Mouse (Mus musculus): ENCODE results near the gene Atp6ap1l. TPM values are rescaled to one million over a fixed set of nuclear protein-coding genes. Genes with fewer than 3 reads are reported as not detected.
"Not testable (repeated sequence)": the region's sequence is repeated elsewhere in the genome, so short reads cannot be mapped to it uniquely, and the experiment has no call there.

The Atp6ap1l gene
- polyA plus RNA-seq (2016; fragmentation: Nextera tagmentation; extraction: Ambion mirVana), result not detected in 2 replicates

- Histone ChIP-seq H3K4me1 (no peaks in the 10 kb centered on the region), H3K36me3 (no peaks in the 10 kb centered on the region), H3K27ac (replicated peaks) (no peak within 1 kb of the TSS), H3K9me3 (replicated peaks) (no peaks in the 10 kb centered on the region), H3K27me3 (ENCODE audit: low read depth, poor library complexity, severe bottlenecking) (no peaks in the 10 kb centered on the region), H3K4me3 (no peak within 1 kb of the TSS)
- WGBS, result 88% methylated on average over 5 of the region's 5 CpGs
- DNase-seq (ENCODE audit: low spot score), result no peak
Measured at GRCm38 (mm10) chr13:90905176-90905575, at the start of gene Atp6ap1l. Atp6ap1l (minus strand) TSS chr13:90905355.

- 82% methylated on average over 5 of the region's 5 CpGs for WGBS
- Histone ChIP-seq H3K4me3 (no peak overlapping the region), H3K36me3 (no peaks in the 10 kb centered on the region), H3K4me1 (no peaks in the 10 kb centered on the region), H3K27me3 (ENCODE audit: low read depth, poor library complexity, severe bottlenecking) (no peaks in the 10 kb centered on the region), H3K27ac (replicated peaks) (no peak overlapping the region), H3K9me3 (replicated peaks) (no peaks in the 10 kb centered on the region)
- no peak for DNase-seq (ENCODE audit: low spot score)
Measured at GRCm38 (mm10) chr13:90939600-90939999, 34.4 kb upstream of the Atp6ap1l start.

DNA sequence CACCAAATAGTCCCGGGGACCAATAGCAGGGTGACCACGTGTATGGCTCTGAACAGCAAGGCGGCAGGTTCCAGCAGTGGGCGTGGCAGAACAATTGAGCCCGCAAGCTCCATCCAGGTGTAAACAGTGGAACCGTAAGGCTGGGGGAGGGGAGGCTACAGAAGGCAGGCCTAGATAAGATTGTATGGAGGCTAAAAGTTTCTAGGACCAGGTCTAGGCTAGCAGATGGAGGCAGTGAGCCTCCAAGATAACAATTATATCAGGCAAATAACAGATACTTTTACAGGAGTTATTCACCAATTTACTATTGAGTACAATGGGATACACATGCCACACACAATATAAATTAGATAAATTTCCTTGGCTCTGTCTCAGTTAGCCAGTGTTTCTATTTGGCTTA is 34.0 kb upstream of the Atp6ap1l start:
- Histone ChIP-seq H3K4me3 (no peak overlapping the region), H3K27ac (replicated peaks) (no peak overlapping the region), H3K4me1 (no peaks in the 10 kb centered on the region), H3K9me3 (replicated peaks) (no peaks in the 10 kb centered on the region), H3K36me3 (no peaks in the 10 kb centered on the region), H3K27me3 (ENCODE audit: low read depth, poor library complexity, severe bottlenecking) (no peaks in the 10 kb centered on the region)
- WGBS, result 65% methylated on average over 6 of the region's 6 CpGs
- no peak for DNase-seq (ENCODE audit: low spot score)

- no peak for DNase-seq (ENCODE audit: low spot score)
- Histone ChIP-seq H3K9me3 (replicated peaks) (no peaks in the 10 kb centered on the region), H3K4me1 (peaks cover 6% of the 10 kb centered on the region), H3K36me3 (no peaks in the 10 kb centered on the region), H3K27me3 (ENCODE audit: low read depth, poor library complexity, severe bottlenecking) (no peaks in the 10 kb centered on the region), H3K27ac (replicated peaks) (no peak overlapping the region), H3K4me3 (no peak overlapping the region)
- 88% methylated on average over 7 of the region's 7 CpGs for WGBS
Measured at GRCm38 (mm10) chr13:90935852-90936251, 30.7 kb upstream of the Atp6ap1l start.

- no peak overlapping the region for H3K4me3 ChIP-seq
- peaks cover 9% of the 10 kb centered on the region for H3K36me3 ChIP-seq
- DNase-seq (ENCODE audit: low spot score), result no peak
- H3K4me1 ChIP-seq, result peaks cover 6% of the 10 kb centered on the region
- H3K27ac ChIP-seq (replicated peaks), result no peak overlapping the region
- no peaks in the 10 kb centered on the region for H3K27me3 ChIP-seq (ENCODE audit: low read depth, poor library complexity, severe bottlenecking)
- H3K9me3 ChIP-seq (replicated peaks), result no peaks in the 10 kb centered on the region
- WGBS, result 65% methylated on average over 3 of the region's 3 CpGs
Measured at GRCm38 (mm10) chr13:90933256-90933655, 28.1 kb upstream of the Atp6ap1l start.

DNA sequence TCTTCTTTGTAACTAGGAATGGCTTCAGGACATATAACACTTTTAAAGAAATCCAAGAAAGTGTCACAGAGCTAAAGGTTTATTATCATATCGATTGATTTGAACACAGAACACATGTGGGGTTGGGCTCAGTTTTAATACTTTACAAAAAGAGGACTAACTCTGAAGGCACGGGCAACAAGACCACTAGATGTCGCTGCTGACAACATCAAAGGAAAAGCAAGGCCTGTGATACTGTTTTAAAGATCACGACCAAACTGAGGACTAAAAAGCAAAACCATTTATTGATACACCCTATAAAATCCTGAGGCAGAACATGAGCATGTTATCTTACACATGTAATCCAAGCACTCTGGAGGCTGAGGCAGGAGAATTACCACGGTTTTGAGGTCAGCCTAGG is 24.7 kb upstream of the Atp6ap1l start:
- H3K27me3 ChIP-seq (ENCODE audit: low read depth, poor library complexity, severe bottlenecking), result no peaks in the 10 kb centered on the region
- DNase-seq (ENCODE audit: low spot score), result peak; percentile 53
- no peaks in the 10 kb centered on the region for H3K9me3 ChIP-seq (replicated peaks)
- H3K36me3 ChIP-seq, result peaks cover 44% of the 10 kb centered on the region
- H3K4me1 ChIP-seq, result peaks cover 6% of the 10 kb centered on the region
- no peak overlapping the region for H3K4me3 ChIP-seq
- 31% methylated on average over 5 of the region's 5 CpGs for WGBS
- no peak overlapping the region for H3K27ac ChIP-seq (replicated peaks)

- H3K4me3 ChIP-seq; H3K4me1 ChIP-seq; H3K27me3 ChIP-seq (ENCODE audit: low read depth, poor library complexity, severe bottlenecking); H3K27ac ChIP-seq (replicated peaks); DNase-seq (ENCODE audit: low spot score); H3K9me3 ChIP-seq (replicated peaks): not testable (repeated sequence)
- whole genome bisulfite sequencing, result 94% methylated on average over 9 of the region's 10 CpGs
- peaks cover 50% of the 10 kb centered on the region for H3K36me3 ChIP-seq
Measured at GRCm38 (mm10) chr13:90928266-90928665, 23.1 kb upstream of the Atp6ap1l start.

GRCm38 (mm10) chr13:90926938-90927633 is 21.9 kb upstream of the Atp6ap1l start:
- H3K36me3 ChIP-seq, result peaks cover 50% of the 10 kb centered on the region
- peaks cover 5% of the 10 kb centered on the region; the same call in 1 of the 2 replicates for H3K4me1 ChIP-seq
- no peak overlapping the region for H3K4me3 ChIP-seq
- DNase-seq (ENCODE audit: low spot score), result no peak
- 81% methylated on average over 5 of the region's 5 CpGs for WGBS
- H3K9me3 ChIP-seq (replicated peaks), result no peaks in the 10 kb centered on the region
- no peaks in the 10 kb centered on the region for H3K27me3 ChIP-seq (ENCODE audit: low read depth, poor library complexity, severe bottlenecking)
- no peak overlapping the region for H3K27ac ChIP-seq (replicated peaks)

DNA sequence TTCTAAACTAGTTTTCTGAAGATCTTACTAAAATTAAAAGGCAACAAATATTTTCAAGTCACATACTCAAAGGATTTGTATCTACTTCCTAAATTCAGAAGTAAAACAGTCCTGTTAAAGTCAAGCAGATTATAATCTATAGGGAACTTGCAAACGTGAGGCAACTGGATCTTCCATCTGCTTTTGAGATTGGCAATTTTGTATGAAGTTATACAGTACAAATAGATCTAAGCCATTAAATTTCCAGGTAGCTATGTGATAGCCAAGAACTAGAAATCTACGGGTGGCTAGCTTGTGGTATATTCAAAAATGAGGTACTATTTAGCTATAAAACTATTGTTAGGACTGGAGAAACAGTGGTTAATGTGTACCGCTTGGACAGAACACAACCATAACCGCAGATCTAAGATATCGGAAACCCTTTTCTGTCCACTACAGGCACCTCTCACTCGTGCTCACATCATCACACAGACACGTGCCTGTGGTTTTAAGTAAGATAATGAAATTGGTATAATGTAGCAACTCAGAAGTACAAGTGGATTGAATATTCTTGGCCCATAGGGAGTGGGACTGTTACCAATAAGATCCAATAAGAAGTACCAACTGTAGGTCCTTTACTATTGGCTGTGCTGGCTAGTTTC is 21.1 kb upstream of the Atp6ap1l start:
- H3K36me3 ChIP-seq, result peaks cover 50% of the 10 kb centered on the region
- H3K4me3 ChIP-seq, result no peak overlapping the region
- no peaks in the 10 kb centered on the region for H3K9me3 ChIP-seq (replicated peaks)
- peaks cover 5% of the 10 kb centered on the region; the same call in 1 of the 2 replicates for H3K4me1 ChIP-seq
- no peak for DNase-seq (ENCODE audit: low spot score)
- H3K27me3 ChIP-seq (ENCODE audit: low read depth, poor library complexity, severe bottlenecking), result no peaks in the 10 kb centered on the region
- H3K27ac ChIP-seq (replicated peaks), result no peak overlapping the region
- WGBS, result 83% methylated on average over 7 of the region's 7 CpGs

- no peaks in the 10 kb centered on the region for H3K27me3 ChIP-seq (ENCODE audit: low read depth, poor library complexity, severe bottlenecking)
- no peak for DNase-seq (ENCODE audit: low spot score)
- no peaks in the 10 kb centered on the region for H3K9me3 ChIP-seq (replicated peaks)
- 94% methylated on average over 5 of the region's 5 CpGs for WGBS
- H3K4me1 ChIP-seq, result peaks cover 5% of the 10 kb centered on the region; the same call in 1 of the 2 replicates
- peaks cover 50% of the 10 kb centered on the region for H3K36me3 ChIP-seq
- no peak overlapping the region for H3K27ac ChIP-seq (replicated peaks)
- H3K4me3 ChIP-seq, result no peak overlapping the region
Measured at GRCm38 (mm10) chr13:90925191-90925590, 20.0 kb upstream of the Atp6ap1l start.

DNA sequence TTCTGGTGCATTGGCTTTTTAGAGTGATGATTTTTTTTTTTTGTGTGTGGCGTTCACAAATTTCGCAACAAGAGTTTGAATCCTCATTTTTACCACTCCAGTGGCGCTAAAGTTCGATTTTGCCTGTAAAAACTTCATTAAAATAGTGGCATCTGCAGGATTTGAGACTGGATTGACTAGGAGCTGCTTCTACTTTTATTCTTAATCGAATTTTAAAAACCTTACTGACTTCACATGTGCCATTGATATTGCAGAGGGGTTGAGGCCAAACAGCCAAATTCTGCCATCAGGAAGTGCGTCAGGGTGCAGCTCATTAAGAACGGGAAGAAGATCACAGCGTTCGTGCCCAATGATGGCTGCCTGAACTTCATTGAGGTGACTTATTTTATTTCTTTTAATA is 18.9 kb upstream of the Atp6ap1l start:
- Histone ChIP-seq H3K4me3 (peak overlapping the region; percentile 87), H3K27me3 (ENCODE audit: low read depth, poor library complexity, severe bottlenecking) (no peaks in the 10 kb centered on the region), H3K4me1 (peaks cover 5% of the 10 kb centered on the region; the same call in 1 of the 2 replicates), H3K9me3 (replicated peaks) (no peaks in the 10 kb centered on the region), H3K27ac (replicated peaks) (peak overlapping the region; percentile 97), H3K36me3 (peaks cover 49% of the 10 kb centered on the region)
- DNase-seq (ENCODE audit: low spot score), result no peak
- 55% methylated on average over 9 of the region's 9 CpGs for WGBS

- WGBS, result under 1% methylated on average over 13 of the region's 13 CpGs
- Histone ChIP-seq H3K4me3 (peak overlapping the region; percentile 87), H3K27ac (replicated peaks) (peak overlapping the region; percentile 97), H3K36me3 (peaks cover 44% of the 10 kb centered on the region)
- H3K4me1 ChIP-seq; H3K9me3 ChIP-seq (replicated peaks); DNase-seq (ENCODE audit: low spot score); H3K27me3 ChIP-seq (ENCODE audit: low read depth, poor library complexity, severe bottlenecking): not testable (repeated sequence)
Measured at GRCm38 (mm10) chr13:90923617-90924016, 18.5 kb upstream of the Atp6ap1l start.

Measured in midbrain, embryonic 10.5 days (tissue).